Mouse (Mus musculus): ENCODE measurements at regions not wholly inside any gene's neighbourhood (a gene's known extent, or its start where the extent isn't known, plus 50 kb on each side); places are given as distances from the start of the nearest gene placed in this dataset.

DNA sequence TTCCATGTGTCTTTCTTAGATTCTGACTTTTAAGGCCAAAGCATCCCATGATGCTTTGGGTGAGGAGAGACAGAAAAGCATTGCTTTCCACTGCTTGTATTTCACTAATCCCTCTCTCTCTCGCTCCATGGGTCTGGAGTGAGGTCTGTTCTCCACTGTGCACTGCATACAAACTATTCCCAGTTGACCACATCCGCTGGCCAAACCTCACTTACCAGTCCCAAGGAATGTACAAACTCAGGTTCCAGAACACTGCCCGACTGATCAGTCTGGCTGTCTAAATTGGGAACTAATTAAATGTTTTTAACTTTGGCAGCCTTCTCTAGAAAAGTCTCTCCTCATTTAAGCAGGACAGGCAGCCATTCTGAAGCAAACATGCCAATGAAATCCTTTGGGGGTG is 130.9 kb upstream of the Ccn2 start:
- TF ChIP-seq CTCF (IDR thresholded peaks at IDR 0.05) = no peak
- no peak for TF ChIP-seq EP300 (IDR thresholded peaks at IDR 0.05; ENCODE audit: insufficient read depth, low read depth, low read length)
- TF ChIP-seq POLR2A (IDR thresholded peaks at IDR 0.05; ENCODE audit: insufficient read depth, low read depth, low read length) = no peak
